Mouse (Mus musculus) neutrophil, adult 83 days (primary cell): ENCODE measurements around the gene Gm13305. TPM values are rescaled to one million over a fixed set of nuclear protein-coding genes. Genes with fewer than 3 reads are reported as not detected.

Experiments
- total RNA-seq, 2 experiments: library from RNA; stranded (reverse); gene quantifications; one replicate each; pipeline ENCODE4 v1.2.4; 2023

Gene Gm13305
- not detected for total RNA-seq

DNA sequence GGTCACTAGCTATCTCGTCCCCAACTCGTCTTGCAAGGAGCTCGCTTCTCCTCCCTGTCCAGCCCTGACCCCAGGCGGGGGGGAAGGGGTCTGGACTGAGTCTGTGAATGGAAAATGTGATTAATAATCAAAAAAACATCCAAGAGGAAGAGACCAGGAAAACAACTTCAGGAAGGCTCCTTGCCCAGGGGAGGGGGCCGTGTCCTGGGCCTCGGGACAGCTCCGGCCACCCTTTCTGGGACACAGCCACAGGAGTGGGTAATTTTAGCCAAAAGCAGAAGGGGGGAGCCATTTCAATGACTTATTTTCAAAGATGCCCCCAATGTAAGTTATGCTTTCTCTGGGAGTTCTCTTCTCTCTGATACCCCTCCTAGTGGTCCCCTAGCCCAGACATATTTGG, at the start of gene Gm13305:
Gene Gm13305, minus strand, starts transcription at position 101 of the 400 bp plus-strand sequence.

DNA sequence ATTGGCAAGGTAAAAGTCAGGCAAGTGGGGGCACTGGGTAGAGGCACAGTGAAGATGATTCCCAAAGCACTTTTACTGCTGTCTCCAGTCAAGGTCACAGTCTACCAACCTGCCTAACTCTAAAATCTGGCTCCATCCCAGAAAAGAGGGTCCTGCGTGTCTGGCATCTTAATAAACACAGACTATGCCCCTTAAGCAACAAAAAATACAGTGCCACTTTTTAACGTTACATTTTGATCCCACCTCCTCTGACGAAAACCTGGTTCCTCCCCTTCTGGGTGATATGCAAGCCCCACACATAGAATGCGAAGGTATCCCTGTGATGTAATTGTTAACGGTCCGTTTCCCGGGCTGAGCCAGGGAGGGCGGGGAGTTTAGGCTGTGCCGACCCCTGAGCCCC, 15.3 kb downstream of the Gm13305 start, which contains the start of gene Gm13306:
Gene Gm13306, plus strand, starts transcription at position 301 of the 400 bp plus-strand sequence.

DNA sequence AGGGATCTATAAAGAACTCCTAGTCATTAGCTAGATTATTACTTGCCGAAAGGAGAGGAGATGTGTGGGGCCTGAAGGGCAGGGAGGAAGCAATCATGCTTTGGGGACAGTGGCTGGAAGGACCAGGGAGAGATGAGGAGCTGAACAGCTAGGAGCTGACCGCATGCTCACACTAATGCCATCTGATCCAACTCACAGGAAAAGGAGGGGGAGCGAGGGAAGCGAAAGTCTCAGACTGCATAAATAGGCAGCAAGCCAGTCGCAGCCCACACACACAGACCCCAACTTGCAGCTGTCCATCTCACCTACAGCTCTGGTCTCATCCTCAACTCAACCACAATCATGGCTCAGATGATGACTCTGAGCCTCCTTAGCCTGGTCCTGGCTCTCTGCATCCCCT, 53.9 kb downstream of the Gm13305 start, which contains the start of gene Gm13304:
Gene Gm13304, plus strand, starts transcription at position 301 of the 400 bp plus-strand sequence.

Other genes starting within 250 kb of the Gm13305 start
- 1 to 10 TPM; 1.8 to 3.3 TPM for gene Gm20878, start 227.0 kb downstream of the Gm13305 start, total RNA-seq
- gene Fam205a4, start 202.5 kb downstream of the Gm13305 start, total RNA-seq = under 1 TPM in 1 of 2 experiments, not detected in 1; 0.24 TPM
- gene Gm21093, start 133.9 kb downstream of the Gm13305 start, total RNA-seq = not detected
- not detected for gene Gm3893, start 77.4 kb downstream of the Gm13305 start, total RNA-seq
- not detected for gene Gm13304, start 53.8 kb downstream of the Gm13305 start, total RNA-seq
- not detected for gene Gm13306, start 15.2 kb downstream of the Gm13305 start, total RNA-seq
- not detected for gene Gm10600, start 72.0 kb upstream of the Gm13305 start, total RNA-seq
- not detected for gene Ccl21b, start 87.2 kb upstream of the Gm13305 start, total RNA-seq
- not detected for gene Gm21953, start 125.7 kb upstream of the Gm13305 start, total RNA-seq
- gene Fam205a3, start 149.7 kb upstream of the Gm13305 start, total RNA-seq = not detected